Mouse (Mus musculus) spleen, postnatal 14 days (tissue): ENCODE results near the gene Hk2.
A peak's percentile ranks its signal among the peaks of the same experiment; 100 is the strongest.

Experiments
- DNase-seq, 2 experiments: peaks; one replicate each; pipeline ENCODE4 v3.0.0; 2021 to 2022; ENCODE audit warnings: low spot score in 2 of 2

Gene Hk2

GRCm38 (mm10) chr6:82774321-82774764, at the start of gene Hk2:
Hk2 (minus strand) TSS chr6:82774454.
- peak; percentile 46 to 54 for DNase-seq

DNA sequence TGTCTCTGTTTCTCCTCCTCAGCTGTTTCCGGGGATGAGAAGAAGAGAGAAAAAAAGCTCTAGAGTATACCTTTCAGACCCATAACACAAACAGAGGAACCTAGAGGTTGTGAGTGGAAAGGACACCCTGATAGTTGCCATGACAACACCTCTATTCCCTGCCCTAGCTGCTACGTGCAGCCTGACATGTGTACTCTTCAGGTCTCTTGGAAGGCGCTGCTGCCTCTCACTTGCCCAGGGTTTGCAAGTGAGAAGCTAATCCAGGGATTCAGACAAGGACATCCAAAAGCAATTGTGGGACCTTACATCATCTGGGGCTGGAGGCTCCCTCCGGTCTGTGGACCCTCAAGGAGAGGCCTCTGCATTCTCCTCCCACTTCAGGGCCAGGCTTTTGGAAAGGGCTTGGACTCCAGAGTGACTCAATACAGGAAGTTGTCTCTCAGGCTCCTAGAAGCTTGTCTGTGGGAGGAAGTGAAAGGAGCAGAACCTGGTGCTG, 47.6 kb upstream of the Hk2 start:
- DNase-seq = no peak

DNA sequence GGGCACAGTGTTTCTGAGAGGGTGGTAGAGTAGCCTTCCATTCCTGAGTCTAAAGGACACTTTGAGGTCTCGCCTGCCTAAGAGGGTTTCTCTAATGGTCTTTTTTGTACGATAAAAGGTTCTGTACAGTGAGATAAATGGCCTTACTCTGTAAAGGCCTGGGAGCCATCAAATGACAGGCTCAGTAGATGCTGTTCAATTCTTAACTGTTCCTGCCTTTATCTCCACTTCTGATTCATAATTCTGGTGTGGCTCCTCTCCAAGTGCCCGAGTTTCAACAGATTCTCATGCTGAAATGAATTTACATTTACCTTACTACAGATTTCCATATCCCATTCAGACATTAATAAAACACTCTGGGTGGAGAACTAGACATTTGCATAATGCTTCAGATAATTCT, 46.5 kb upstream of the Hk2 start:
- DNase-seq = no peak

DNA sequence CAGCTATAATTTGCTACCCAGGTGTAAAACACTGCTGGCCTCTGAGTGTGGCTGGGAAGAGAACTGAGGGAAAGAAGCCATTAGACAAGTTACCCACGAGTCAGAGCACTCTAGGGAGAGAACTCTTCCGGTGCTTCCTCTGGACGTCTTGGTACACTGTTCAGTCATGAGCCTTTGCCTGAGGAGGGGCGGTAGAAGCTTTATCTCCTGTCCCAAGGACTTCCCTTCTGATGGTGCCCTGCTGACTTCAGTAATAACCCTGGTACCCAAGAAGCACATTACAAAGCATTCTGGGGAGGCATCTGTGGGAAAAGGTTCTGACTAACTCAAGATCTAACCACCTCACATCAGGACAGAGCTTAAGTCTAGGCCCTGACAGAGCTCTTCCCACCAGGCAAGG, 40.6 kb upstream of the Hk2 start:
- DNase-seq = no peak

- no peak for DNase-seq
Observed at GRCm38 (mm10) chr6:82807984-82808700, 33.9 kb upstream of the Hk2 start.

DNA sequence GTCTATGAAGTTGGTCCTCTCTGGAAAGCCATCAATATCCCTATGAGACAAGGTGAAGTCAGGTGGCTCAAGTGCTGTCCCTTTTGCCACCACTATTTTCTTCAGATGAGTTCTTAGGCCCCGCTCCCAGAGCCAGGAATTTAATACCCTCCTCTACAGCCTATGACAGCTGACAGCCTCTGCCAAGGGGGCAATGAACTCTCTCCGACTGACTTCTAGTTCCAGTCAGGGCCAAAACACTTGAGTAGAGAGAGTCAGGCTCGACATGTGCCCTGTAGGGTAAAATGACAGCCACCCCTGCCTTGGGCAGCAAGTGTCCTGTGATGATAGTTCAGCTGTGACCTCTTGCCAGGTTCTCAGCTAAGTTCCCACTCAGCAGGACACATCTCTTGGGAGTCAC, 32.7 kb upstream of the Hk2 start:
- DNase-seq = no peak

DNA sequence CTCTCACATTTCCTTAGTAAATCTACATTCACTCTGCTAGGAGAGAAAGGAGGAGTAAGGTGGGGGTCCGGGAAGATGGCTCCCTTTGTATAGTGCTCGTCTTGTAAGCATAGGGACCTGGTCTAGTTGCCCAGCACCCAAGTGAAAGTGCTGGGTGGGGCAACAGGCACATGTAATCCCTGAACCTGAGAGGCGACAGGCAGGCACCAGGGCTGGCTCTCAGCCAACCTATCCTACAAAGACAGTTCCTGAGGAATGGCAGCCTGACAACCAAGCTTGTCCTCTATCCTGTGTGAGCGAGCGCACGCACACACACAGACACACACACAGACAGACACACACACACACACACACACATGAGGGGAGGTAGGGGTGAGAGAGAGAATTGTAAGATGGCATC, 32.2 kb upstream of the Hk2 start:
- no peak for DNase-seq

DNA sequence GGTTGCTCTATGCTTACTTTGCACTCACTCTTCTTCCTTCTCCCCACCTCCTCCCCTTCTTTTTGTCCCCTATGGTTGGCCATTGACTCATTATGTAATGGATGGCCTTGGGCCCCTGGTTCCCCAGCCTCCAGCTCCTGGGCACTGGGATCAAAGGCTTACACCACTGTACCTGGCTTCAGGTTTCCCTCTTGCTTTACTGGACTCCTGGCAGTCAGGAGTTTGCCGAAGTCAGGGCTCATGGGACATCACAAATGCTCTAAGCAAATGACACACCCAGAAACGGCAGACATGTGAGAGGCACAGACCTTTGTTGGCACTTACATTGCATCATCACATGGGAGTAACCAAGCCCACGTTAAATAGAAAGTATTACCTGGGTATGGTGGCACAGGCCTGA, 31.6 kb upstream of the Hk2 start:
- DNase-seq = no peak

DNA sequence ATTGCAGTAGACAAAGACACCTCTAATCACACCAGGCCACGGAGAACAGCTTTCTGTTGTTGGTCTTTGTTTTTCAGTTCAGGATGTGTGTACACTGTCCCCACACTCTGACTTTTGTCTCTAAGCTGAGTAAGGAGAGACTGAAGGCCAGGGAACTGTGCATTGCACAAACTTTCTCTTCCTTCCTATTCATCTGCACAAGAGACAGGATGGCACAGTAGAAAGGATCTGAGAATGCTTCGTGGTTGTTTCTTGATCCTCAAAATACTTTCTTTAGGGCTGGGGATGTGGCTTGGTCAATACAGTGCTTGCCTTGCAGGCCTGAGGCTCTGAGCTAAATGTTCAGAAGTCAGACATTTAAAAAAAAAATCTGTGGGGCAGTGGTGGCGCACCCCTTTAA, 30.7 kb upstream of the Hk2 start:
- no peak for DNase-seq

- no peak for DNase-seq
Observed at GRCm38 (mm10) chr6:82798202-82798737, 24.0 kb upstream of the Hk2 start.

DNA sequence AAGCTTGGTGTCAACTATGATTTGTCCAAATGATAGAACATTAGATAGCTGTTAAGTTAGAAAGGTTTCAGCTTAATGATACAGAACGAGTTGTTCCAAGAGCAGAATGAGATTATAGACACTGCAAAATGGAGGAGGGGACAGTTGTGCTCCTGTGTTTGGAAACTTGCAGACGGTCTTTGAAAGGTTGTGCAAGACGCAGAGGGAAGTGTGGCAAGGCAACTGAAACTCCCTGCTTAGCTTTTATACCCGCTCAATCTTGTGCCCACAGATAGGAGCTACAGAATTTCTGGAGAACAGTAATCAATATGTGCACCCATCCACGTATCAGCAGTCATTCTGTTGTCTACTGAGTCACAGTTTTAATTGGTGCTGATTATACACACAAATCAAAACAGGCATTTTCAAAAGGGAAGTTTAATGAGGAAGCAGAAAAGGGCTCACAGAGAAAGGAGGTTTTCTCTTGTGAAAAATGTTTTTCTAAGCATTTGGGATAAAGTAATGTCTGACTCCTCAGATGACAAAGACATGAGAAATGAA, 23.1 kb upstream of the Hk2 start:
- no peak for DNase-seq

DNA sequence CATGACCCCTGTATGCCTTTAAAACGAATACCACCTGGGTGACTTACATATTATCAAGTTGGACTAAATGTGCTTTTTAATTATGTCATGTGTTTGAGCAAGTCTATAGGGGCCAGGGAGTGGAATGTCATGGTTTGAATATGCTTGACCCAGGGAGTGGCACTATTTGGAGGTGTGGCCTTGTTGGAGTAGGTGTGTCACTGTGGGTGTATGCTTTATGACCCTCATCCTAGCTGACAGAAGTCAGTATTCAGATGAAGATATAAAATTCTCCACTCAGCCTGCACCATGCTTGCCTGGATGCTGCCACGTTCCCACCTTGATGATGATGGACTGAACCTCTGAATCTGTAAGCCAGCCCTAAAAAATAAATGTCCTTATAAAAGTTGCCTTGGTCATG, 16.6 kb upstream of the Hk2 start:
- DNase-seq = no peak

- no peak for DNase-seq
Observed at GRCm38 (mm10) chr6:82783906-82784305, 9.7 kb upstream of the Hk2 start.

- no peak for DNase-seq
Observed at GRCm38 (mm10) chr6:82780802-82781393, 6.6 kb upstream of the Hk2 start.

GRCm38 (mm10) chr6:82780369-82780768, 6.1 kb upstream of the Hk2 start:
- DNase-seq = no peak

GRCm38 (mm10) chr6:82777124-82777654, 2.9 kb upstream of the Hk2 start:
- no peak for DNase-seq

GRCm38 (mm10) chr6:82775386-82775785, 1.1 kb upstream of the Hk2 start:
- DNase-seq = no peak

DNA sequence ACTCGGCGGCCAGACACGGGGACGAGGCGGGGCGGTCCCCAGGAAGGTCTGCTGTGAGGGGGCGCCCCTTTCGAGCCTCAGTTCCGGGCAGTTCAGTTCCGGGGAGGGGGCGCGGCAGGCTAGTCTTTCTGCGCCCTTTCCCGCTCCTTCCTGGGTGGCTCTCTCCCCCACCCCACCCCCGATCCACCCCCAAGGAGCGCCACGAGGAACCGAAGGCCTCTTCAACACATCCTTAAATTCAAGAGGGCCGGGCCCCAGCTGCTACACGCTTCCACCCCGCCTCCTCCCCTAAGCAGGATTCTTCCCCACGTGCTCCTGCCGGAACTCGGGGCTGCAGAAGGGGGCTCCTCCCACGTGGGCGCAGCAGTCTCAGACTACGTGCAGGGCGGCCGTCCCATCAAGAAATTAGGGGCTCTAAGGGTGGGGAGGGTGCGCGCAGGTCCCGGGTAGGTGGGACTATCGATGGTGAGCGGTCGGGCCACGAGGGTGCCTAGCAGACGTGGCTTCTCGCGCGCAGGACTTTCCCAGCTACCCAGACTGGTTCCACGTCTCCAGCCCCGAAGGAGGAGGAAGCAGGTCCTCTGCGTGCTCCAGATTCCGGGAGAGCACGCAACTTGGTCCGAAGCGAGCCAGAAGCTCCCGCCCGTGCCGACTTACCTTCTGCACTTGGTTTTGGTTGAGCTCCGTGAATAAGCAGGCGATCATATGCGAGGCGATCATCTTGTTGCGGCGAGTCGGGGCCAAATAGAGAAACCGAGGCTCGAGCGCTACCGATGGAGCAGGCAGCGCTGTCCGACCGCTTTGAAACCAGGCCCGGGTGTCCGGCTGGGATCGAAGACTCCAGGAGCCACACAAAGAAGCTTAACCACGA, 758 bp downstream of the Hk2 start:
- no peak for DNase-seq

GRCm38 (mm10) chr6:82772451-82773101, 1.7 kb downstream of the Hk2 start:
- no peak for DNase-seq

GRCm38 (mm10) chr6:82771981-82772409, 2.3 kb downstream of the Hk2 start:
- DNase-seq = no peak

- DNase-seq = no peak
Observed at GRCm38 (mm10) chr6:82771059-82771458, 3.2 kb downstream of the Hk2 start.
